Mouse (Mus musculus) G1E (cell line): ENCODE data around the gene Arhgap45. TPM values are rescaled to one million over a fixed set of nuclear protein-coding genes. Genes with fewer than 3 reads are reported as not detected.

Experiments
- ATAC-seq: 2 replicates; pipeline ENCODE4 v1.8.0; 2016; ENCODE audit warnings: mild to moderate bottlenecking; ENCODE audit not compliant: insufficient number of reproducible peaks, poor library complexity, low FRiP score, severe bottlenecking; ENCODE audit errors: extremely low read depth
- DNase-seq: peaks from one replicate; pipeline ENCODE4 v3.0.0; 2012; ENCODE audit warnings: low spot score
- H3K27me3 ChIP-seq: 2 replicates; pipeline ENCODE4 v1.6.1; 2012; ENCODE audit warnings: mild to moderate bottlenecking, low read length, inconsistent platforms; ENCODE audit not compliant: insufficient read depth
- H3K36me3 ChIP-seq: replicated peaks from 2 replicates; pipeline ENCODE3; 2012; ENCODE audit warnings: mild to moderate bottlenecking, inconsistent platforms
- H3K4me1 ChIP-seq: 2 replicates; pipeline ENCODE4 v1.6.1; 2012; ENCODE audit warnings: low read depth, low read length, inconsistent platforms, mixed read lengths; ENCODE audit not compliant: insufficient read depth
- H3K4me3 ChIP-seq: 2 replicates; pipeline ENCODE4 v1.5.1; 2012; ENCODE audit warnings: low read depth, mild to moderate bottlenecking, inconsistent platforms, low read length, moderate library complexity, mixed read lengths
- H3K9me3 ChIP-seq: replicated peaks from 2 replicates; pipeline ENCODE4 v1.6.1; 2012; ENCODE audit warnings: inconsistent platforms
- CTCF ChIP-seq: IDR thresholded peaks from 2 replicates; pipeline ENCODE4 v1.5.1; 2012; ENCODE audit warnings: low read depth, low read length, inconsistent platforms, mixed read lengths
- GATA1 ChIP-seq: IDR thresholded peaks from 2 replicates; pipeline ENCODE4 v1.6.1; 2012; ENCODE audit warnings: borderline replicate concordance, low read length, inconsistent platforms, mixed read lengths
- GATA2 ChIP-seq: IDR thresholded peaks from 2 replicates; pipeline ENCODE4 v1.6.1; 2012; ENCODE audit warnings: low read depth, low read length, inconsistent platforms, borderline replicate concordance
- POLR2AphosphoS5 ChIP-seq: IDR thresholded peaks from 2 replicates; pipeline ENCODE4 v1.6.1; 2012; ENCODE audit warnings: low read depth, low read length, inconsistent platforms; ENCODE audit not compliant: insufficient replicate concordance
- TAL1 ChIP-seq: conservative IDR thresholded peaks from 2 replicates; pipeline ENCODE4 v1.6.1; 2012; ENCODE audit warnings: low read depth, low read length, inconsistent platforms, mixed read lengths
- polyA plus RNA-seq: library from polyadenylated mRNA; stranded (reverse); fragments of >175 nt; gene quantifications from 2 replicates; pipeline ENCODE4 v1.2.3, GENCODE M21; 2012
- total RNA-seq, 2 experiments: library from RNA; stranded (forward) in 1 of 2; stranded (reverse) in 1 of 2; fragments of 200-1000 nt in 1 of 2; fragments of >200 nt in 1 of 2; fragmentation: Nextera tagmentation in 1 of 2; gene quantifications; 2 replicates each; pipeline ENCODE4 v1.2.3; 2014 to 2017

The Arhgap45 gene
- total and polyA plus RNA-seq, 3 experiments, result 56.7 to 179 (median 104) TPM

DNA sequence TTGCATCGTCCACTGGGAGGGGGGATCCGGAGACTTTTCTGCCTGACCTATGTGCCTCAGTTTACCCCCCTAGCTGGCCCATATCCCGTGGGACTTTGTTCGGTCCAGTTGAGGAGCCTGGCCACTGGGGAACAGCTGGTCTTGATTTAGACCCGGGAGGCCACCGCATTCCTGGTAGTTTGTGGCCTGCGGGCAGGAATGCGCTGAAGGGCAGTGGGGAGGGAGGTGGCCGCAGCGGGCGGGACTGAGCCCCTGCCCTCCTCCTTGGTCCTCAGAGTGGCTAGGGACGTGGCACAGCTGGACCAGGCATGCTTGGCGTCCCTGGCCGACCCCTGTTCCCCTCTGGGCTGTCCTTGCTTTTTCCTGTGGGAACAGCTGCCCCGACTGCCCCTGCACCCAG is 26.6 kb upstream of the Arhgap45 start:
- Histone ChIP-seq H3K4me1 (peaks cover 68% of the 10 kb centered on the region), H3K27me3 (peaks cover 11% of the 10 kb centered on the region; the same call in 1 of the 2 replicates), H3K4me3 (no peak overlapping the region), H3K36me3 (peaks cover 24% of the 10 kb centered on the region), H3K9me3 (peaks cover 12% of the 10 kb centered on the region)
- DNase-seq (no peak), ATAC-seq (no peak)
- TF ChIP-seq POLR2AphosphoS5 (no peak), TAL1 (no peak), GATA1 (no peak), CTCF (no peak), GATA2 (no peak)

GRCm38 (mm10) chr10:79991099-79991498 is 25.4 kb upstream of the Arhgap45 start:
- Histone ChIP-seq H3K36me3 (peaks cover 24% of the 10 kb centered on the region), H3K27me3 (peaks cover 11% of the 10 kb centered on the region; the same call in 1 of the 2 replicates), H3K4me1 (peaks cover 73% of the 10 kb centered on the region), H3K9me3 (peaks cover 12% of the 10 kb centered on the region), H3K4me3 (no peak overlapping the region)
- no peak for TF ChIP-seq POLR2AphosphoS5
- no peak for TF ChIP-seq TAL1
- no peak for TF ChIP-seq GATA2
- no peak for TF ChIP-seq GATA1
- no peak for TF ChIP-seq CTCF
- DNase-seq (no peak), ATAC-seq (no peak)

DNA sequence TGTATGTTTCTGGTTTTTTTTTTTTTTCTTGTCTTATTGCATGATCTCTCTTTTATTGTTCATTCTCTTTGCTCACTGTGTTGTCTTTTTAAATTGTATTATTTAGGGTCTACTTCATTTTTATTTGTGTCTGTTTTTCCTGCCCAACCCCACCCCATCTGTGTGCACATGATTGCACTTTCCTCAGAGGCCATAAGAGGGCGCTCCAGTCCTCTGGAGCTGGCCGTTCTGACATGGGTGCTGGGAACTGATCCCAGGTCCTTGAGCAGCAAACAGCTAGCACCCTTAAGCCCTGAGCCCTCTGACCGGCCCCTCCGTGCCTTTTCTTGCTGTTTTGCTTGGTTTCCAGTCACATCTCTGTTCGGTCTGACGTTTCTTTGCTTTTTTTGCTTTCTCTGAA is 24.9 kb upstream of the Arhgap45 start:
- ATAC-seq, result no peak
- Histone ChIP-seq H3K9me3 (peaks cover 12% of the 10 kb centered on the region), H3K36me3 (peaks cover 24% of the 10 kb centered on the region), H3K4me1 (peaks cover 69% of the 10 kb centered on the region), H3K27me3 (peaks cover 11% of the 10 kb centered on the region; the same call in 1 of the 2 replicates), H3K4me3 (no peak overlapping the region)
- TF ChIP-seq GATA2, result no peak
- TF ChIP-seq TAL1, result no peak
- no peak for TF ChIP-seq CTCF
- no peak for TF ChIP-seq GATA1
- TF ChIP-seq POLR2AphosphoS5, result no peak
- DNase-seq, result no peak

- Histone ChIP-seq H3K4me1 (peaks cover 60% of the 10 kb centered on the region), H3K27me3 (peaks cover 4% of the 10 kb centered on the region; the same call in 1 of the 2 replicates), H3K9me3 (peaks cover 12% of the 10 kb centered on the region), H3K4me3 (peak overlapping the region; percentile 36; the same call in 1 of the 2 replicates), H3K36me3 (peaks cover 44% of the 10 kb centered on the region)
- TF ChIP-seq GATA2 (no peak), POLR2AphosphoS5 (no peak), TAL1 (no peak), GATA1 (no peak), CTCF (no peak)
- DNase-seq (no peak), ATAC-seq (no peak)
These were observed 21.9 kb upstream of the Arhgap45 start for GRCm38 (mm10) chr10:79994397-79995115.

- no peak for TF ChIP-seq GATA2
- TF ChIP-seq POLR2AphosphoS5, result no peak
- TF ChIP-seq TAL1, result no peak
- TF ChIP-seq GATA1, result no peak
- no peak for TF ChIP-seq CTCF
- H3K9me3 ChIP-seq, result peaks cover 12% of the 10 kb centered on the region
- no peaks in the 10 kb centered on the region for H3K27me3 ChIP-seq
- H3K4me3 ChIP-seq, result peak overlapping the region; percentile 74; the same call in 1 of the 2 replicates
- H3K4me1 ChIP-seq, result peaks cover 61% of the 10 kb centered on the region
- ATAC-seq (no peak), DNase-seq (no peak)
- H3K36me3 ChIP-seq, result peaks cover 55% of the 10 kb centered on the region
These were observed 20.8 kb upstream of the Arhgap45 start for GRCm38 (mm10) chr10:79995636-79996035.

GRCm38 (mm10) chr10:79996272-79997033 is 20.0 kb upstream of the Arhgap45 start, which contains the start of gene Abca7:
TSS of gene Abca7 (plus strand) at chr10:79996494.
- H3K27me3 ChIP-seq, result no peaks in the 10 kb centered on the region
- H3K9me3 ChIP-seq, result peaks cover 9% of the 10 kb centered on the region
- H3K36me3 ChIP-seq, result peaks cover 59% of the 10 kb centered on the region
- peaks cover 57% of the 10 kb centered on the region for H3K4me1 ChIP-seq
- DNase-seq, result peak; percentile 97
- peak within 1 kb of the TSS; percentile 74 for H3K4me3 ChIP-seq
- ATAC-seq, result peak; percentile 85
- no peak for TF ChIP-seq TAL1
- no peak for TF ChIP-seq GATA2
- TF ChIP-seq GATA1, result no peak
- no peak for TF ChIP-seq POLR2AphosphoS5
- TF ChIP-seq CTCF, result no peak
